Mouse (Mus musculus) heart, embryonic 12.5 days (tissue): ENCODE measurements around the gene Phgr1. TPM values are rescaled to one million over a fixed set of nuclear protein-coding genes. Genes with fewer than 3 reads are reported as not detected.

ENCODE experiments used
- ATAC-seq: fragments of 200-750 bp; cut with Nextera tagmentation; 2 replicates; pipeline ENCODE4 v1.8.0; 2017; ENCODE audit warnings: moderate TSS enrichment, moderate library complexity; ENCODE audit not compliant: insufficient number of reproducible peaks, low FRiP score
- H3K27ac ChIP-seq: fragments of 300-500 bp; sonication (generic); 2 replicates; pipeline ENCODE4 v1.5.1; 2016; ENCODE audit warnings: mild to moderate bottlenecking, moderate library complexity; ENCODE audit not compliant: poor library complexity, severe bottlenecking
- H3K27me3 ChIP-seq: fragments of 300-500 bp; sonication (generic); replicated peaks from 2 replicates; pipeline ENCODE4 v1.6.1; 2016; ENCODE audit warnings: mild to moderate bottlenecking, moderate library complexity
- H3K36me3 ChIP-seq: fragments of 300-500 bp; sonication (generic); 2 replicates; pipeline ENCODE4 v1.6.1; 2016; ENCODE audit warnings: mild to moderate bottlenecking, moderate library complexity
- H3K4me1 ChIP-seq: fragments of 300-500 bp; sonication (generic); replicated peaks from 2 replicates; pipeline ENCODE4 v1.6.1; 2016; ENCODE audit warnings: mild to moderate bottlenecking
- H3K4me2 ChIP-seq: fragments of 300-500 bp; sonication (generic); 2 replicates; pipeline ENCODE4 v1.6.1; 2016; ENCODE audit warnings: mild to moderate bottlenecking, moderate library complexity
- H3K4me3 ChIP-seq: fragments of 300-500 bp; sonication (generic); 2 replicates; pipeline ENCODE4 v1.5.1; 2016; ENCODE audit warnings: mild to moderate bottlenecking
- H3K9ac ChIP-seq: fragments of 300-500 bp; sonication (generic); 2 replicates; pipeline ENCODE4 v1.6.1; 2016; ENCODE audit warnings: mild to moderate bottlenecking, moderate library complexity
- H3K9me3 ChIP-seq: fragments of 300-500 bp; sonication (generic); replicated peaks from 2 replicates; pipeline ENCODE4 v1.6.1; 2016; ENCODE audit warnings: mild to moderate bottlenecking, moderate library complexity
- WGBS: fragments of 180-500 bp; shearing (Covaris S2); methylation state at CpG from one replicate; pipeline ENCODE4 v1.1.7; 2016; 5-methylcytosine and 5-hydroxymethylcytosine counted together
- polyA plus RNA-seq: library from polyadenylated mRNA; unstranded; fragments of >200 nt; fragmentation: Nextera tagmentation; extraction: Ambion mirVana; gene quantifications from 2 replicates; pipeline ENCODE4 v1.2.1, GENCODE M21; 2016

Phgr1 gene
- polyA plus RNA-seq, 1 experiment from 2014 or later = not detected

DNA sequence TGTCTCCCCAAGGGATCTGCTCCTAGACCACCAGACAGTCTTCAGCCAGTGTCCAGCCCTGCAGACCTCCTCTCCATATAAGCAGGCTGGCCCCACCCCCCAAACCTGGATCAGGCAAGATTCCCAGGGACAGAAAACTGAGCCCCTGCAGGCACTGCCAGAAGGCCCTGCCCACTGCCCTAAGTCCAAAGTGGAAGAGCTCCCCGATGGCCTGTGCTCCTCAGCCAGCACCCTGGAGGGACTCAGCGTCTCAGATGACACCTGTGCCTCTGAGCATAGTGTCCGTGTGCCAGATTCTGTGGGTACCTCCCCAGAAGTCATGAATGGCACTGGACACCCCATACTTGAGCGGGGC is 19.7 kb downstream of the Phgr1 start:
- no peak overlapping the region for H3K4me3 ChIP-seq
- no peaks in the 10 kb centered on the region for H3K9me3 ChIP-seq
- H3K27ac ChIP-seq = no peak overlapping the region
- ATAC-seq = no peak
- no peak overlapping the region for H3K4me2 ChIP-seq
- H3K4me1 ChIP-seq = peaks cover 11% of the 10 kb centered on the region
- no peaks in the 10 kb centered on the region for H3K36me3 ChIP-seq
- peaks cover 51% of the 10 kb centered on the region for H3K27me3 ChIP-seq
- H3K9ac ChIP-seq = no peak overlapping the region
- 75% methylated on average over 4 of the region's 4 CpGs for WGBS

DNA sequence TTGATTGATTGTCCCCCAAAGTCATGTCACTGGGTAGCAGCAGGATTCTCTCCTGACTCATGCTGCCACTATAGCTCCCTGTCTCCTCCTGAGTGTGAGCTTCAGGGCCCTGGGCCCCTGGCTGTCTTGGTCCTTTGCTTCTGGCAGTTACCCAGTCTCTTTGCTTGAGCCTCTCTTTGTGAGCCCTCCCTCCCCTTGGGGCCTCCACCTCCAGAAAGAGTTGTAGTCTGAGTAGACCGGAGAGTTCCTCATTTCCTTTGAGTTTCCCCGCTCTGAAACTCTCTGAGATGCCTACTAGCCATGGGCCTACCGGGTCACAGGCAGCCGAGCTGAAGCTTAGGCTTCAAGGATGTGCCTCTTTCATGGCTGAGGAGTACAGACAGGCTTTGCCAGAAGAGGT is 21.1 kb downstream of the Phgr1 start:
- Histone ChIP-seq H3K4me2 (no peak overlapping the region), H3K9ac (no peak overlapping the region), H3K9me3 (no peaks in the 10 kb centered on the region), H3K4me1 (peaks cover 11% of the 10 kb centered on the region), H3K36me3 (no peaks in the 10 kb centered on the region), H3K4me3 (no peak overlapping the region), H3K27ac (no peak overlapping the region), H3K27me3 (peaks cover 45% of the 10 kb centered on the region)
- 83% methylated on average over 4 of the region's 4 CpGs for WGBS
- no peak for ATAC-seq

DNA sequence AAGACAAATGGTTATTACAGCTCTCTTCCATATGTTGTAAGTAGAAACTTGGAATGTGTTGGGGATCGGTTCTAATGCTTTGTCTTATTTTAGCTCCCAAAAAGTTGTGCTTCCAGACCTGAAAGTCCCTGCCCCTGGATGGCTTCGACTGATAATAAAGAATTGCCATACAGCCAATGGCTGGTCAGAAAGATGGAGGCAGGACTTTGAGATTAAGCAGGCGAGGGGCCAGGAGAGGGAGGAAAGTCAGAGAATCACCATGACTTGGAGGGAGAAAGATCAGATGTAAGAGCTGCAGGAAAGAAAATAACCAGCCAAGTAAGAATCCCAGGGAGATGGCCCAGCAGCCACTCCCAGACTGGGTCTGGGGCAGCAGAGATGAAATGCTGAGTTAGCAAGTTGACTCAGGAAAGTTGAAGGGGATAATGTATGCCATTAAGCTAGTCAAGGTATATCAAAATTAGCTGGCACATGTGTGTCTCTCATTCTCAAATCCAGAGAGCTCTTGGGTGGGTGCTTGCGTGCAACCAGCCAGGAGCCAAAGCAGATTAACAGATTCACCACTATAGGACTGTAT is 30.1 kb downstream of the Phgr1 start:
- H3K27ac ChIP-seq = no peak overlapping the region
- no peaks in the 10 kb centered on the region for H3K36me3 ChIP-seq
- no peak overlapping the region for H3K4me3 ChIP-seq
- H3K9ac ChIP-seq = no peak overlapping the region
- no peaks in the 10 kb centered on the region for H3K9me3 ChIP-seq
- H3K4me2 ChIP-seq = no peak overlapping the region
- WGBS = 54% methylated on average over 4 of the region's 4 CpGs
- peaks cover 6% of the 10 kb centered on the region; the same call in 1 of the 2 replicates for H3K4me1 ChIP-seq
- ATAC-seq = no peak
- no peaks in the 10 kb centered on the region for H3K27me3 ChIP-seq

DNA sequence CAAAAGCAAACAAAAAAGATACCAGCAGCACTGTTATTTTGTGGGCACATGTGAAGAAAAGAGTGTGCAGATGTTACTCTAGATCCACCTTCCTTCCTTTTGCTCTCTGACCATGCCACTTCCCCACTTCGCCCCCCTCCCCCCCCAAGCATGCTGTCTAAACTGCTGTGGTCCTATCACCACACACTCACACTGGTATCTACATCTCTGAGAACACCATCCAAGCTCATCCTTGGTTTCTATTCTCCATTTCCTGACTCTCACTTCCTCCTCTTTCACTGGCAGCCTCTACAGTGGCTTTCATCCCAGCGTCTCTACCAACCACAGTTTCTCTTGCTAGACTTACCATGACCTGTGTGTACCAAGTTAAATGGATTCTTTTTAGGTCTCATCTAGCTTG is 31.9 kb downstream of the Phgr1 start:
- H3K4me2 ChIP-seq = no peak overlapping the region
- no peaks in the 10 kb centered on the region for H3K27me3 ChIP-seq
- WGBS = 62% methylated on average over 2 of the region's 2 CpGs
- no peaks in the 10 kb centered on the region for H3K9me3 ChIP-seq
- ATAC-seq = no peak
- no peak overlapping the region for H3K4me3 ChIP-seq
- no peaks in the 10 kb centered on the region for H3K36me3 ChIP-seq
- H3K9ac ChIP-seq = no peak overlapping the region
- no peak overlapping the region for H3K27ac ChIP-seq
- H3K4me1 ChIP-seq = peaks cover 6% of the 10 kb centered on the region; the same call in 1 of the 2 replicates

DNA sequence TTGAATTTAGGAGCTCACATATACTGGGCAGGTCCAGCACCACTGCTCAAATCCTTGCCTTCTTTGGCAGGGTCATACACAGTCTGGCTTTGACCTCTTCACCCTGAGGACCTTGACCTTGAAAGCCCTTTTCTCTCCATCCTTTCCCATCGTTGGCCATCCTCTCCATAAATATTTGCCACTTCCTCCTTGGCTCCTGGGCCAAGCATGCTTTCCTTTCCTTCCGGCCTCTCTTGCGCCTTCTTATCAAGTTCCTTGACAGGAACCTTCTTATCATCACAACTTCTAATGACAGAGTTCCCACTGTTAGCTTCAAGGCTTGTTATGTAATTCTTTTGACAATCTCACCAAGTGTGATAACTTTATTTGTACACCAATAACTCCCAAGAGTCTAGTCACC is 32.6 kb downstream of the Phgr1 start:
- Histone ChIP-seq H3K27me3 (no peaks in the 10 kb centered on the region), H3K27ac (no peak overlapping the region), H3K4me1 (peaks cover 6% of the 10 kb centered on the region; the same call in 1 of the 2 replicates), H3K36me3 (no peaks in the 10 kb centered on the region), H3K9ac (no peak overlapping the region), H3K9me3 (no peaks in the 10 kb centered on the region), H3K4me3 (no peak overlapping the region), H3K4me2 (no peak overlapping the region)
- ATAC-seq = 0 out of 2 replicates have a peak, but pooled peaks have one; percentile 22
- 22% methylated on average over 3 of the region's 3 CpGs for WGBS

DNA sequence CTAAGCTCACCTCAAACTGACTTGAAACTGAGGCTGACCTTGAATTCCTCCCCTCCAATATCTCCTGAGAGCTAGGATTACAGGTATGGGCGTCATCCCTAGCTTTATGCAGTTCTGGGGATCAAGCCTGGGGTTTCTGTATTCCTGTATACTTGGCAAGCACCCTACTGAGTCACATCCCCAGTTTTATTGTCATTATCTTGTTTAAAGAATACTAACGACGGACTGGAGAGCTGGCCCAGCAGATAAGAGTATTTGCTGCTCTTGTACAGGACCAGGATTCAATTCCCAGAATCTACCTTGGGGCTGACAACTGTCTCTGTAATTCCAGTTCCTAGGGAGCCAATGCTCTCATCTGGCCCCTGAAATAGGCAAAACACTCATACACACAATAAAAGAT is 33.2 kb downstream of the Phgr1 start:
- H3K4me2 ChIP-seq = no peak overlapping the region
- no peaks in the 10 kb centered on the region for H3K9me3 ChIP-seq
- H3K36me3 ChIP-seq = no peaks in the 10 kb centered on the region
- no peak for ATAC-seq
- peaks cover 6% of the 10 kb centered on the region; the same call in 1 of the 2 replicates for H3K4me1 ChIP-seq
- H3K27me3 ChIP-seq = no peaks in the 10 kb centered on the region
- 14% methylated on average over 3 of the region's 3 CpGs for WGBS
- H3K4me3 ChIP-seq = no peak overlapping the region
- no peak overlapping the region for H3K9ac ChIP-seq
- no peak overlapping the region for H3K27ac ChIP-seq

DNA sequence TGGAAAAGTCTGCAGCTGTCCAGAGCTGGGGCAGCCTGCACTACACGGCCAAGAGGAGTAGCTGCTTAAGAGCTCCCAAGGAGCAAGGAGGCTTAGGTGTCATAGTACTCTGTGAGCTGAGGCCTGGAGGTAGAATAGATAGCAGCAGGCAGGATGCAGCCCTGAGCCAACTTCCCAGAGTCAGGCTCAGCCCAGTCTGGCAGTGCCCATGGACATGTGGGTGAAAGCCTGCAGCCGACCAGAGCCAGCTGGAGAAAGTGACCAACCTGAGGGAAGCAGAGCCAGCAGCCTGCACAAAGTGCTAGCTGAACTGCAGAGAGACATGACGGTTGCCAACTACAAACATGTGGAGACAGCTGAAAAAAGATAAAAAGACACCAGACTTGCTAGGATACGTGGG is 34.3 kb downstream of the Phgr1 start:
- peak; percentile 9; the same call in 1 of the 2 replicates for ATAC-seq
- Histone ChIP-seq H3K9ac (no peak overlapping the region), H3K4me1 (peaks cover 6% of the 10 kb centered on the region; the same call in 1 of the 2 replicates), H3K27ac (no peak overlapping the region), H3K36me3 (no peaks in the 10 kb centered on the region), H3K27me3 (no peaks in the 10 kb centered on the region), H3K9me3 (no peaks in the 10 kb centered on the region), H3K4me3 (no peak overlapping the region), H3K4me2 (no peak overlapping the region)
- 49% methylated on average over 4 of the region's 4 CpGs for WGBS

DNA sequence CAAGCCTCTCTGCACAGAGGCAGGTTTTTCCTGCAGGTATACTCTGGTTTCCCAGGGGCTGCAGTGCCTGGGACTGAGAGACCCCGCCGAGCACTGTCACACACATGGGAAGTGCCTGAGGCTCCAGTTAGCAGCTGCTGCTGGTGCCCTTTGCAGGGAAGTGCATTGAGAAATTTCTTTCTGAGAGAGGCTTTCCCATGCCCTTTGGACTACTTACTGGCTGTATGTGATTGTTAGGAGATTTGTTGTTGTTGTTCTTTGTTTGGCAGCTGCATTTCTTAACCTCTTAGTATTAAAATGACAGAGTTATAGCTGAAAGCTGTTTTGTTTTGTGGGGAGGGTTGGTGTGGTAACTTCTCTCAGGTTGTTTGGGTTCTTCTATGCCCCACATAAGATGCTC is 38.3 kb downstream of the Phgr1 start:
- H3K27ac ChIP-seq = no peak overlapping the region
- ATAC-seq = no peak
- H3K4me1 ChIP-seq = peaks cover 19% of the 10 kb centered on the region
- no peaks in the 10 kb centered on the region for H3K9me3 ChIP-seq
- no peak overlapping the region for H3K4me2 ChIP-seq
- no peaks in the 10 kb centered on the region; the same call in 1 of the 2 replicates for H3K36me3 ChIP-seq
- H3K27me3 ChIP-seq = no peaks in the 10 kb centered on the region
- H3K4me3 ChIP-seq = no peak overlapping the region
- WGBS = 19% methylated on average over 2 of the region's 2 CpGs
- no peak overlapping the region for H3K9ac ChIP-seq

DNA sequence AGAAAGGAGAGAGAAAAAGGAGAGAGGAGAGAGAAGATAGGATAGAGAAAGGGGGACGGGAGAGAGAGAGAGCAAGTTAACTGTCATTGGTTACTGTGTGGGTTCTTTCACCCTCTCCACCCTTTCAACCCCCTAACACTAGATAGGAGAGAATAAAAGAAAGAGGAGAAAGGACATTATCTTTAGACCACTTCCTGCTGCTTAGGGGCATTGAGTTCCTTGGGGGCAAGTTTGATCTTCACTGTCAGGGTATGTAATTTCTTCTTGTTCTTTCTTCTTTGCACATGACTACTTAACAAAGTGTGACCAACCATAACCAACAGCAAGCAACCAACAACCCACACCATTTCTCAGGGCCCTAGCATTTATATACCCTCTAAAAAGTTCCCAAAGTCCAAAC is 40.2 kb downstream of the Phgr1 start:
- peaks cover 12% of the 10 kb centered on the region for H3K36me3 ChIP-seq
- H3K27ac ChIP-seq = no peak overlapping the region
- H3K27me3 ChIP-seq = no peaks in the 10 kb centered on the region
- no peak overlapping the region for H3K9ac ChIP-seq
- H3K4me1 ChIP-seq = peaks cover 18% of the 10 kb centered on the region
- H3K4me2 ChIP-seq = no peak overlapping the region
- ATAC-seq = no peak
- WGBS = 61% methylated on average over 1 of the region's 1 CpGs
- H3K4me3 ChIP-seq = no peak overlapping the region
- H3K9me3 ChIP-seq = no peaks in the 10 kb centered on the region

DNA sequence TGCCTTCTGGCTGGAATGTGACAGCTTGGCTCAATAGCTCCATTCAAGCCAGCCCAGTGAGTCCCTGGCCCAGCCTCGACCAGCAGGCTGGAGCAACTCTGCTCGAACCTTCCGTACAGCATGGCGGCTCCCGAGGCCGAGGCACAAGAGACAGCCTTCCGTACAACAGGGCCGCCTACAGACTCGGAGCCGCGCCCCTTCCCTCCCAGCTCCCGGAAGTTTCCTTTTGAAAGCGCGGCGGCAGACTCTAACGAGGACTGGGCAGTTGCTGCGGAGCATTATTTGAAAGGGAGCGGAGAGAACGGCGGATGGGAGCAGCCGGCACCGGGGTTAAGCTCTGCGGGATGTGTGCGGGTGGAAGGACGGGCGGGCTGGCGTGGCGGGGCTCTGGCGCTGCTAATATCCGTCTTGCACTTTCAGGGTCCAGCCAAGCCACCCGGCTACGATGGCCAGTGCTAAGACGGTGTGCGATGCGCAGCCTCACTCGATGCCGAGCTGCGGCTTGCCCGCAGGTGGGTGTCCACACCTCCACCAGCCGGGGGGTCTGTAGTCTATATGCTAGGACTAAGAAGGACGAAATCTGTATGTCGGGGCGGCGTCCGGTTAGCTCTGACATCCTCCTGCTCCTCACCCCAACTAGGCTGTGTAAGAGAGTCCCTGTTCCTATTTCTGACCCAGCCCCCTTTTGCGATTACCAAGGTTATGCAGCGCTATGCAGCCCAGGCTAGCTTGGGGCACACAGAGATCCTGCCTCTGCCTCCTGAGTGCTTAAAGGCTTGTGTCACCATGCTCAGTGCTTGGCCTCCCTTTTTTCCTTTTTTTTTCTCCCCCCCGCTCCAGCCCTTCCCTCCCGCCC is 41.6 kb downstream of the Phgr1 start, which contains the start of gene Knstrn:
TSS of gene Knstrn (plus strand) at position 23 of the 856 bp plus-strand sequence.
- Histone ChIP-seq H3K9me3 (no peaks in the 10 kb centered on the region), H3K27ac (peak within 1 kb of the TSS; percentile 20; the same call in 1 of the 2 replicates), H3K36me3 (peaks cover 27% of the 10 kb centered on the region), H3K4me1 (peaks cover 18% of the 10 kb centered on the region), H3K9ac (peak within 1 kb of the TSS; percentile 78), H3K4me3 (peak within 1 kb of the TSS; percentile 69), H3K27me3 (no peaks in the 10 kb centered on the region), H3K4me2 (peak within 1 kb of the TSS; percentile 80)
- WGBS = under 1% methylated on average over 49 of the region's 49 CpGs
- ATAC-seq = peak; percentile 92

DNA sequence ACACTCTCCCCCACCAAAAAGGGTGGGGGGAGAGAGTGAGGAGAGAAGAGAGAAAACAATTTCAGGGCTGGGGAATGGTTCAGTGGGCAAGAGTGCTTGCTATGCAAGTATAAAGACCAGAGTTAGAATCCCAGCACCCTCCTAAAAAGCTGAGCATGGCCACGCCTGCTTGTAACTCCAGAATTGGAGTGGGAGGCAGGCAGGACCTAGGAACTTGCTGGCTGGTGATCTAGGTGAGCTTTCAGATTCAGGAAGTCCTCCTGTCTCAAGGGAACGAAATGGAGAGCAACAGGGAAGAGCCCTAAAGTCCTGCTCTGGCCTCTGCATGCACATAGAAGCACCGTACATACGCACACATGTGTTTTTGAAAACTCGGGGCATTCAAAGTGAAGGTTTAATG is 50.2 kb downstream of the Phgr1 start:
- Histone ChIP-seq H3K36me3 (peaks cover 79% of the 10 kb centered on the region), H3K9ac (no peak overlapping the region), H3K4me2 (no peak overlapping the region), H3K4me3 (no peak overlapping the region), H3K9me3 (peaks cover 4% of the 10 kb centered on the region; the same call in 1 of the 2 replicates), H3K4me1 (no peaks in the 10 kb centered on the region), H3K27me3 (no peaks in the 10 kb centered on the region), H3K27ac (no peak overlapping the region)
- no peak for ATAC-seq
- WGBS = 87% methylated on average over 5 of the region's 5 CpGs
